Mouse (Mus musculus) testis, postnatal 10 days (tissue): ENCODE measurements around the gene Wdpcp.
A peak's percentile ranks its signal among the peaks of the same experiment; 100 is the strongest.
"Not testable (repeated sequence)": the region's sequence is repeated elsewhere in the genome, so short reads cannot be mapped to it uniquely, and the experiment has no call there.

Source experiments
- DNase-seq: peaks from one replicate; pipeline ENCODE4 v3.0.0; 2021; ENCODE audit warnings: low spot score

Wdpcp gene

DNA sequence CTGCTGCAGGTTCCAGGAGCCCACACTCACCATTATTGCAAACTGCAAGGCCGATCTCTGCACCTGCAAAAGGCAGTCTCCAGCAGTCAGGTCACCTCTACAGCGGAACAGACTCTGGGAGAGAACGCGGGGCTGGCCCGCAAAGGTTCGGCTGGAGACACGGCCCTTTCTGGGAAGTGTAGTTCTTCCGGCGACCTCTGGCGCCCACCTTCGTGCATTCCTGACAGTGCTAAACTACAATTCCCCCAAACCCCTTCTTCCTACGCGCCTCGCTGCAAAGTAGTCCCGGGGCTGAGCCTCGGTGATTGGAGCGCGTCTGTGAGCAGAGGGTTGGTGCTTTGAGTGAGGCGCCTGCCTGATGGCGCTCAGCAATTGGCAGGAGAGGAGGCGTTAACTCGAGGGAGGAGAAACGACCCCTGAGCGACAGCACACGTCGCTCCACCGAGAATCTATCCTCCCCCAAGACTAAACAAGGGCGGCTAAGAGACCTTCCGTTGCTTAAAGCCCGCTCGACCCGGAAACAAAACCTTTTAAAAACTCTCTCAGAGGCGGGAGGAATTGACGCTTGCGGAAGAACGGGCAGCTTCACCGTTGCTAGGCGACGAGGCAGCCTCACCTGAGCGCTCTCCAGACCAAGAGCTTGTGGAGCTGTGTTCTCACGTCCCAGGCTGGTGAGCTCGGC, at the start of gene Wdpcp, which contains the start of gene Mdh1:
Wdpcp (plus strand) TSS at position 536 of the 682 bp plus-strand sequence.
Mdh1 (minus strand) TSS at position 668 of the 682 bp plus-strand sequence.
- peak; percentile 88 for DNase-seq

DNA sequence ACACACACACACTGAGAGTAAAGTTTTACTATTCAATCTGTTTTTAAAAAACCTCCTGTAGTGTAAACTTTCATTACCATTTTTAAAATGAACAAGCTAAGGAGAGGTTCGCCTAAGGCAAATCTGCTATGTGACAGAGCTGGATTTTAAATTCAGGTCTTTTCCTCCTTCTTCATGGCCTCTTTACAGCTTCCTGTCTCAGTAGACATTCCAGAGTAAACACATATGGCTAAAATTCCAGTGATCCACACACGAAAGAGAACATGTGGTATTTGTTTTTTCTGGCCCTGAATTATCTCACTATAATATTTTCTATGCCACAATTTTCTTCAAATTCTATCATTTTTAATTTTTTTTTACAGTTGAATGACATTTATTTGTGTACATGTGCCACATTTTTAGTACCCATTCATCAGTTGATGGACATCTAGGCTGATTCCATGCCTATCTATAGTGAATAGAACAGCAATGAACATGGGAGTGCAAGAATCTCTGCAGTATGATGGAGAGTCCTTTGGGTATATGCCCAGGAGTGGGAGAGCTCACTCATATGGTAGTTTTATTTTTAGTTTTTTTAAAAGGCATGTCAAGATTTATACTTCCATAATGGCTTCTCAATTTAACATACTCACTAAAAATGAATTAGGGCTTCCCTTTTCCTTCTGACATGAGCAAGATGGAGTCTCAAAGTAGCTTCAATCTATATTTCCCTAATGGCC, 43.2 kb upstream of the Wdpcp start:
- no peak for DNase-seq

DNA sequence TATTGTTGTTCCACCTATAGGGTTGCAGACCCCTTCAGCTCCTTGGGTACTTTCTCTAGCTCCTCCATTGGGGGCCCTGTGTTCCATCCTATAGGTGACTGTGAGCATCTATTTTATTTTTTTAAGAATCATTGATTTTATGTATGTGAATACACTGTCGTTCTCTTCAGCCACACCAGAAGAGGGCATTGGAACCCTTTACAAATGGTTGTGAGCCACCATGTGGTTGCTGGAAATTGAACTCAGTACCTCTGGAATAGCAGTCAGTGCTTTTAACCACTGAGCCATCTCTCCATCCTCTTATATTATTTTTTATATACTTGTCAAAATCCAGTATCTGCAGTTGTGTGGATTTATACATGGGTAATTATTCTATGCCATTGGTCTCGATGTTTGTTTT, 41.2 kb upstream of the Wdpcp start:
- DNase-seq, result not testable (repeated sequence)

DNA sequence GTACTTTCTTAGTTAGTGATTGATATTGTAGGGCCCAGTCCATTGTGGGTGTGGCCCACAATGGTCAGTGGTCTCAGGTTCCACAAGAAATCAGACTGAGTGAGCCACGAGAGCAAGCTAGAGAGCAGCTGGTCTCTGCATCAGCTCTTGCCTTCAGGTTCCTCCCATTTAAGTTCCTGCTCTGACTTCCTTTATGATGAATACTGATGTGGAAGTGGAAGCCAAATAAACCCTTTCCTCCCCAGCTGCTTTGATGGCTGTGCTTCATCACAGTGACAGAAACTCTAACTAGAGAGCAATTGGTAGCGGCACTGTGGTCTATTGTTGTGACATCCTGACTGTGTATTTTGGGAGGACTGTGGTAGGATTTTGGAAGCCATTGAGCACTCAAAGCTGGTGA, 32.0 kb upstream of the Wdpcp start:
- no peak for DNase-seq

DNA sequence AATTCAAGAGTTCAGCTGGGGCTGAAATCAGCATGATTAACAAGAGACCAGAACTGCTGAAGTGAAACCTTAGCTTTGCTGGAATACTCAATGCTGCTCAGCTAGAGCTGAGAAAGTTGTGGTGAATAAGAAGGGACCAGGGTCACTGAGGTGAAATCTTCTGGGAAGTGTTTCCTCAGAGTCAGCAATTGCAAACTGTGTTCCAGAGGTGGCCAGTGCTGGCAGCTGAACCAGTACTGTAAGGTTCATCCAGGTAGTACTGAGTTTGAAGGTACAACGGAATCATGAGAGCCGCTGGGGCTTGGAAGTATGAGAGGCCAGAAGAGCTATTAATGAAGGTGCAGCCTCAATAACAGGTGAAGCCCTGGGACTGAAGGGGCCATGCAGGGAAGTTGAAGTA, 31.4 kb upstream of the Wdpcp start:
- DNase-seq, result no peak

DNA sequence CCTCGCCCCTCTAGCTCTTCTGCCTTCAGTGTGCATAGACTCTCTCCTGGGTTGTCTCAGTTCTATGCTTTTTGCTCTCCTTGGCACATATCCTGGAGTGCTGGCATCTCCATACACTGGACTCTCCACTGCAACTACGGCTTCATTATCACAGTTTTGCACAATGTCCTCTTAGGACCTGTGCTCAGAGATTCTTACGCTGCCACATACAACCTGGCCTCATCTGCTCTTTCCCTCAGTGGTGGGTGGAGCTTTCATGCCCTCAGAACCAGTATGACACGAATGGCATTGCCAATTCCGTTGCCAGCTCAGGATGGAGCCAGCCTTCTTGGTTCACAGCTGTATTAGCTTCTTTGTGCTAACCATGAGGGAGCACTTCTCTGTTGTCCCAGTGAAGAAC, 29.3 kb upstream of the Wdpcp start:
- DNase-seq, result no peak

DNA sequence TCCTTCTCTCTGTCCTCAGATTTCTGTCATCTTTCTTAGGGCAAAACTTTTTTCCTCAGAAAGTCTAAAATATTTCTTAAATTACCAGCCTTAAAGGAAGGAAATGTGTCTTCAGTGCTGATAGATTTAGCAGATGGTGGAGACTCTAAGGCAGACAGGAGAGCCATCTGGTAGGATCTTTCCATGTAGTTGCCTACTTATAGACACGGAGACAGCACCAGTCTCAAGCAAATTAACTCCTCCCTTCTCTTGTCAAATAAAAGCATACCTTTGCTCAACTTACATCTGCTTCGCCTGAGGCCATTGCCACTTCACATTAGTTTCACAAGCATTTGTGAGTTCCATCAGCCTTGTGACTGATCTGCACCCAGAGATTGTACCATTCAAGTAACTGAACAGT, 27.0 kb upstream of the Wdpcp start:
- no peak for DNase-seq

DNA sequence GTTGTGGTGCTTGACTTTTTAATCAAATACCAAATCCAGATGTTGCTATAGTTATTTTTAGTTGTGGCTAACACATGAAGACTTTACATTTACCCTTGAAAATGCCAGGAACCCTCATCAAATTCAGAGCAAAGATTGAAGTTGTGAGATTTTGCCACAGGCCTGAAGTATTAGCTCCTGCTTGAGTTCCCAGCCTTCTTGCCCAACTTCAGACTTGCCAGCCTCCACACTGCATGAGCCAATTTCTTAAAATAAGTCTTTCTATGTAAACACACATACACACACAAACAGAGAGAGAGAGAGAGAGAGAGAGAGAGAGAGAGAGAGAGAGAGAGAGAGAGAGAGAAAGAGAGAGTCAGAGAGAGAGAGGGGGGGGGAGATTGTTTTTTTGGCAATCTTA, 26.1 kb upstream of the Wdpcp start:
- no peak for DNase-seq

DNA sequence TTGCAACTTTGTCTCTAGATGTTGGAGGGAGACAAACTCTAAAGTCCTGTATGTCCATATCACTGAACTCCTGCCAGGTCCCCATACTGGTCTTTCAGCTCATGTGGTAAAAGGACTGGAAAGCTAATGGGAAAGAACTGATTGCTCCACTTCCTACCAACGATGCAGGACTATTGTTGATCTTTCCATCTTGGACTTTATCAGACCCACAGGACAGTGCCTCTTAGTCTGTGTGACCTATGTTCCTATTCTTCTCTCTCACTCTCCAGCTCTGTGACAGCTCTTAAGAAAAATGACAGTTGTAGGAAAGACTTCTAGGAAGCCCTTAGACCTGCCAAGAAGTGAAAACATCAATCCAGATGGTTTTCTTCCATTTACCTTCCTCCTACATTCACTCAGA, 25.4 kb upstream of the Wdpcp start:
- DNase-seq, result no peak

DNA sequence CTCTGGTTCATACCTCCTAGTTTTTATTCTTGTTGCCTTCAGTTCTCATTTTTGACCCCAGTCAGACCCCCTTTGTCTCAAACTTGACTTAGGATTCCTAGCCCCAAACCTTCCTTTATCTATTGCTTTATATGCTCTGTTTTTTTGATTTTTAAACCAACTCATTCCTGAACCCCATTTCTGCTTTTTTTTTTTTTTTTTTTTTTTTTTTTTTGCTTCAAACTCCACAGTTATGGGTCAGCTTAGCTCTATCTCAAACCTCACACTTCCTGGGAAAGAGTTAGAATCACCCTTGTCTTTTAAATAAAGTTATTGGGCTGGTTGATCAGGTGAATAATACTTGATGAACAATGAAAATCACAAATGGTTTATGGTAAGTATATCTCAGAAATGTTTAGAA, 24.5 kb upstream of the Wdpcp start:
- no peak for DNase-seq

DNA sequence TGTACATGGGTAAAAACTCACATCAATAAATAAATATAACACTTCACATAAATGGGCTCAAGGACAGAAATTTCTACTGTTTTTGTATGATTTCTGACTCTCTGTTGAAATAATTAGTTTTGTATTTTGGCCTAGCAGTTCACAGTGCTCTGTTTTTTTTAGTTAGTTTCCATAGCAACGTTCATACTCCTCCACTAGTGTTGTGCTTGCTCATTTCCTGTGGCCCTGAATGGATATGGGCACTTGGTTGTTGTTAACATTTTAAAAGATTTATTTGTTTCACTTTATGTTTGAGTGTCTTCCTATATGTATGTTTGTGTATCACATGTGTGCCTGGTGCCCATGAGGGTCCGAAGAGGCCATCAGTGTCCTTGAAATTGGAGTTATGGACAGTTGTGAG, 23.0 kb upstream of the Wdpcp start:
- no peak for DNase-seq

DNA sequence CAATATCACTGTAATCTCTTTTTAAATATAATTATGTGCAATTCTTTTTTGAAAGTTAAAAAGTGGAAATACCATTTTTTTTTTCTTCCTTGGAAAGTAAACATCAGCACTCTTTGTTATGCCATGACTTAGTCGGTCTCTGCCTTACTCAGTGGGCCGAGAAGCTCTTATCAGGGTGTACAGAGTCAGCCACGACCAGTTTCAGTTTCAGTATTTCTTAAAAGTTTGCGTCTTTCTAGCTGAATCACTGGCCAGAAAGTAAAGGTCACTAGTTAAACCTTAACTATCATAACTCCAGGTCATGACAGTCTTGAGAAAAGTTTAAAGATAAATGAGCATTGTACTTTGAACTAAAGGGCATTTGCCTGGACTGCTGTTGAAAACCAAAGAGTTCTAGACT, 22.3 kb upstream of the Wdpcp start:
- DNase-seq, result no peak

DNA sequence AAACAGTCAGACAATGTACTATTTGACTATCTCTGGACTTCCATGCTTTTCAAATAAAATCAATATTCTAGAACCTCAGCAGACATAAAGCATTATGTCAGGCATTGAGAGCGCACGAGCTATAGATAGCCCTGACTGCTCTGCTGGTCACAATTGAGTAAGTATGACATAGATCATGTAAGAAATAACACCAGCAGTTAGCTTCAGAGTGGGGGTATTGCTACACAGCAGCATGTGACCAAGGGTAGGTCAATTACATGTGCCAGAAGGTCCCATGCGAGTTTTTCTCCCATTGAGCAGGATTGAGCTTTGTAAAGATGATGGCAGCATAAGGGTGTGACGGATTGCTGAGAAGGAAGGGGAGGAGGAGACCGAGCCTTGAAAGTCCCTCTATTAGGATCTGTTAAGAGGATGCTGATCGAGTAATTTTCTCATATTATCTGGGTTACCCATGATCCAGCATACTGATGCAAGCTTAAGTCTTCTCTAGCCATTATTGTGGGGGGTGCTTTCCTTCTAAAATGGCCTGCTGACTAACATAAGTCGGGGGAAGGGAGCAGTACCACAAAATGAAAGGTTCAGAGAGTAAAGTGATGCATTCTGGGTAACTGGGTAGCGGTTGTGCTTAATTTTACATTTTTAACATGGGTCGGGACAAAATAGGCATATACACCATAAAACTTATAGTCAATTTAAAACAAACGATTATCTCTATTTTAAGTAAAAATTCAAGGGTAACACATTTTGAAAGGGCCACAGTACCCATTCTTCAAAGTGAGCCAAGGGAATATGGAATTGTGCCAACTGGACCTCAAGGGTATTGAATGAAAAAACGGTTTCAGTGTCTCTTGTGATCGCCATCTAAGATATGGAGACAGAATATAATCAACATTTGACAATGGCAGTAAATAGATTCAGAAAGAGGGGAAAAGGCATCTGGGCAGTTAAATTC, 21.5 kb upstream of the Wdpcp start:
- no peak for DNase-seq

DNA sequence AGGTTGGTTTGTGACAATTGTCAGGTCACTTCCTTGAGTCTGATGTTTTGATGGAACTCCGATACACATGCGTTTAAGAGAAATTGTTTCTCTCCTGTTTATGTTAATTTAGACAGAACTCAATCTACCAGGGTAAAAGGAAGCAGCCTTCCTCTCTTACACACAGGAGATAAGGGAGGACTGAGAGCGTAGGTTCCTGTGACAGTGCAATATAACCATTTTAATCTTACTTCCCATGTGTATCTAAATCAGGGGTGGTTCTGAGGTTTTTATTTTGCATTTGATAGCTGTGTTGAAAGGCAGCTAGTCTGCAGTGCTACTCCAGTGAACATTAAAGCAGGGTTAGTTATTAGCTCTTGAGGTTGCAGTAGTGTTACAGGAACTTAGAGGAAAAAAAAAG, 20.0 kb upstream of the Wdpcp start:
- no peak for DNase-seq

DNA sequence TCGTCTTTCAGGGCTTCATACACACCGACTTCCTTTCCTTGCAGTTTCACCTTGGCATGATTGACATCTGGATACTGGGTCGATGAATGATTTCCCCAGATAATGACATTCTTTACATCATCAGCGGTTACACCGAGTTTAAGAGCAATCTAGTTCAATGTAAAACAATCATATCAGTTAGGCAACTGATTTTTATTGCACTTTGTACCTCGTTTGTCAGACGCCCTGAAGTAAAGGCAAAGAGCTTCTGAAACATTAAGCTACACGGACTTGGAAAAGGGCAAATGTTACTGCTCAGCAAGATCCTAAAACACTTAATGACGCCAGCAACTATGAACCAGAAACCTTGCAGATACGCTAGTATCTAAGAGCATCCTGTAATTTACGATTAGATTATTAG, 12.3 kb upstream of the Wdpcp start:
- no peak for DNase-seq

DNA sequence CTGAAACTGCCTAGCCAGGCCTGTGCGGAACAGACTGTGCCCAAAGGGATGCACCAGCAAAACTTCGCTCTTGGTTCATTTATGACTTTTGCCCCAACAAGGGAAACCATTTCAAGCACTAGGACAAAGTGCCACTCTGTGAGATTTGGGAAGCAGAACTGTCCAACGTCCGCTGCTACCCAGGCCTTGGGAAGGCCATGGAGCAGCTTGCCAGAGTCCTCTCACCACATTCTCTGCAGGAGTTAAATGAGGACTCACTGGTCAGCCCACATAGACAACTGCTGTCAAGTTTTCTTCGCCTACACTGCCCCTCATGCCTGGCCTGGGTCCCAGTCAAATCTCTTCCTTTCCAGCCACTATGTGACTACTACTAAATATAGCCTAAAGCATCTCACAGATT, 10.7 kb upstream of the Wdpcp start:
- no peak for DNase-seq

DNA sequence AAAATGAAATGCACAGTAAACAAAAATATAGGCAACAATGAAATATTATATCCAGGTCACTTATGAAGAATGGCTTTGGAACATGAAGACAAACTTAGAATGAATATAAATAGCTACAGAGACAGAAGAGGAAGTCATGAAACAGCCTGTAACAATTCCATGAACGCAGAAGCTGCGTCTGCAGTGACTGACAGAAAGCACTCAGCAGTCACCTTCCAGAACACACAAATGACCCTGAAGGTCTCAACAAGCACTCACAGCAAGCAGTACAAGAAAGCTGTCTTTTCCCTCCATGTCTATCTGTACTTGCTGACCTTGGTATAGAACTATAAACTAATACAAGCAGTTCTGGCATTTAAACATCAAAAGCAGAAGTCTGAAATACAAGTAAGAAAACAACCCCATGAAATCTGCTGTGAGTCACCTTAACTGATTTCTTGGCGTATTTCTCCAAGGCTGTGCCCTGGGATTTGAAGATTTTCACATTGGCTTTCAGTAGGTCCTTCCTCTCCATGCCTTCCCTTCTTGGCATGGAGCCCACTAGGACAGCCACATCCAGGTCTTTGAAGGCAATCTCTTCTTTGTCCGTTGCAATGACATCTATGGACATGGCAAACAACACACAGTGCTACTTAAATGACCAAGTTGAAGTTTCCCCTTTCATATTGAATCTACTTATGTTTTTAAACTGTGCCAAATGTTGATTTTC, 8.3 kb upstream of the Wdpcp start:
- no peak for DNase-seq

DNA sequence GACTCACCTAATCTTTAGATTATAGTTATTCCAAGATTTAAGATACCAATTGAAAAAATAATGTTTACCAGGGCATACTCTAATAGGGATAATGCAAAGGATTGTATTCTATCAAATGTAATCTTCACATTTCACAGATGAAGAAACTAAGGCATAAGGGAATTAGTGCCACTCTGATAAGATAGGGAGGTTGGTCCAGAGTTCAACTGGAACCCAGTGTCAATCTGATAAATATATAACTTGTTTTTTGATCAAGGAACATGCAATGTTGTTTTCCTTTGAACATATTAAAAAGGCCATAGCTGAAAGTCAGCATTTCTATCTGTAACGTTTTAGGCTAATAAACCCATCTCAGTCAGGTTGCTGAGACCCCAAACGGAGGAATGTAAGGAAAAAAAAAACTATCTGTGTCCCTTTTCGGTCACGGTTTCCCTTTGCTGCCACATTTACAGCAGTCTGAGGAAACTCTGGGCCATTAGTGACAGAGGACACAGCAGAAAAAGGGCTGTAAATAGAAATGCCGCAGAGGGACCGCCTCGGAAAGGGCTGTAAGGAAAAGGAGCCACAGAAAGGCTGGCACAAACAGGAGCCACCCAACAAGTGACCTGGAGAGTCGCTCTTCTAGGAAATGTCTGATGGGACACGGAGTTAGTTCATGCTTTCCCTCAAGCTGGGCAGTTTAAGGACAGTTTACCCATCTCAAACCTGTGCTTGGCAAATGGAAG, 7.2 kb upstream of the Wdpcp start:
- no peak for DNase-seq

DNA sequence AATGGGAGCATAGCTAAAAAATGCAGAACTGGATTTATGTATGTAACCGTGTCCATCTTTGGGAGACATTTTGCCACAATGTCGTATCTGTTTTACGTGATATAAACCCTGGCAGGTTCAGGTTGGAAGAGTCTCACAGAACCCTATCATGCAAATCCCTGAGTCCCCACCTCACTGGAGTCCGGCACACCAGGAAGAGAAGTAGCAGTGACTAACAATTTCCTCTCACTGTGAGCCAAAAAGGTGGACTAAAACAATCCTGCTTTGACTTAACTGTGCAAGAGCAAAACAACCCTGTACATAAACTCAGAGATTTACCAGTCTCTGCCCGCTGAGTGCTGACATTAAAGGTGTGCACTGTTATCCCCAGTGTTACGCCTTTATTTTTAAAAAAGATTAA, 5.1 kb upstream of the Wdpcp start:
- no peak for DNase-seq

DNA sequence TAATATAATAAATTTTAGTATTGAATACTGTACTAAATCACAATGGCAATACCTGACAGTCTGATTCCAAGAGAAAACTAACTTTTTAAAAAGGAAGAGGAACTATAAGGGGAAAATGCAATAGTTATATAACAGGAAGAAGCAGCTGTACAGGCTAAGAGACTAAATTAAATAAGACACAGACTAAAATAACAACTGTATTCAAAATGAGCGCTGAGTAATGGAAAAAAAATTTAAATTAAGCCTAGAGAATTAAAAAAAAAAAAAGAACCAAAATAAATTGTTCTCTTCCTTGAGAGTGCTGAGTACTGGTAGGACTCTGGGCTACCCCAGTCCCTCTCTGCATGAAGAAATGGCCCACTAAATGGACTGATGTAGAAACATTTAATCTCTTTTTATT, 4.3 kb upstream of the Wdpcp start:
- no peak for DNase-seq

DNA sequence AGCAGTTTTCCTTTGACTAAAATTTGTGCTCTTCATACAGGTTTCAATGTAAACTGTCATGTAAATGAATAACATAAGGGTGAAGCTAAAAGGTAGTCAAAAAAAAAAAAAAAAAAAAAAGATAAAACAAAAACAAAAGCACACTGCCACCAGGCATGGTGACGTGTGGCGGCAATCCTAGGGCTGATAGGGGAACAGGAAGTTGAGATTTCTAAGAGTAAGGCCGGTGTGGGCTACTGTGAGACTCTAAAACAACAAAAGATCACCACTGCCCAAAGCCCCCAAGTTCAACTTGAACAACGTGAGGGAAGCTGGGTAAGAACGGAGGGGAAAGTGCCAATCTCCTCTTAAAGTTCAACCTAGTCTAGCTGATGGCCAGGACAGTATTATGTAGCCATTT, 3.0 kb upstream of the Wdpcp start:
- no peak for DNase-seq
